Mouse (Mus musculus): ENCODE results near the gene Rock2.
A peak's percentile ranks its signal among the peaks of the same experiment; 100 is the strongest.
"Not testable (repeated sequence)": the region's sequence is repeated elsewhere in the genome, so short reads cannot be mapped to it uniquely, and the experiment has no call there.

Gene Rock2

GRCm38 (mm10) chr12:17000628-17001027 lies 105.9 kb downstream of the Rock2 start:
- no peak for DNase-seq (ENCODE audit: low read depth)

DNA sequence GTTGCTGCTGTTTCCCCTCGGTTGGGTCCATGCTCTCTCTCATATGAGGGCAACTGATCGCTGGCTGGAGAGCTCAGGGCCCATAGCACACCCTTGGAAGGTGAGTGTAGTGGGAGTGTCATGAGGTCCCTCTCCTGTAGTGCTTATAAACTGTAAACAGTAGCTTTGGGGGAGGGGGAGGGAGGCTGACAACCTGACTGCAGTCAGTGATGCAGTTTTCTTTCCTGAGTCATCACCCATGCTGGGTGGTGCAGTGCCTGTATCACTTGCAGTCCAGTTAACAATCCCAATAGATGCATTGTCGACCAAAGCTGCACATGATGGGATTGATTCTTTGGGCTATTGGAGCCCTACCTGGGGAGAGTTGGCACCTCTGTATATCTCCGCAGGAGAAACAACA lies 106.5 kb downstream of the Rock2 start:
- DNase-seq (ENCODE audit: low read depth) = no peak

GRCm38 (mm10) chr12:17009466-17009865 lies 114.8 kb downstream of the Rock2 start:
- DNase-seq (ENCODE audit: low read depth) = no peak

GRCm38 (mm10) chr12:17011100-17011870 lies 116.6 kb downstream of the Rock2 start, which contains the start of gene 2410004P03Rik:
TSS of gene 2410004P03Rik (minus strand) at chr12:17011727.
- peak; percentile 78 for DNase-seq (ENCODE audit: low read depth)

- no peak for DNase-seq (ENCODE audit: low read depth)
Measured at GRCm38 (mm10) chr12:17012067-17012899, 117.6 kb downstream of the Rock2 start.

- DNase-seq (ENCODE audit: low read depth) = no peak
Measured at GRCm38 (mm10) chr12:17015711-17016110, 121.0 kb downstream of the Rock2 start.

DNA sequence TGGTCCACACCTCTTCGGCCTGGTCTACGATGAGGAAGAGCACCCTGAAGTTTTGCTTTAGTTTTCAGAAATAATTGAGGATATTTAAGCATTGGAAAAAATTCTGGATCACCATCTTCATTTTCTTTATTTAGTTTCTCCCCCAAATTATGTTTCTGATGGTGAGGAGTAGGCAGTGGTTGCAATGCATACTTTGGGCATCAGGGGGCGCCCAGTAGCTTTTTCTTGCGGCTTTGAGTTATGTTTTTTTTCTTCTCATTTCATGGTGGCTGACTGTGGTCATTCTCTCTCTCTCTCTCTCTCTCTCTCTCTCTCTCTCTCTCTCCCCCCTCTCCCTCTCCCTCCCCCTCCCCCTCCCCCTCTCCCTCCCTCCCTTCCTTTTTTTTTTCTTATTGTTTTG lies 123.8 kb downstream of the Rock2 start:
- no peak for DNase-seq (ENCODE audit: low read depth)

DNA sequence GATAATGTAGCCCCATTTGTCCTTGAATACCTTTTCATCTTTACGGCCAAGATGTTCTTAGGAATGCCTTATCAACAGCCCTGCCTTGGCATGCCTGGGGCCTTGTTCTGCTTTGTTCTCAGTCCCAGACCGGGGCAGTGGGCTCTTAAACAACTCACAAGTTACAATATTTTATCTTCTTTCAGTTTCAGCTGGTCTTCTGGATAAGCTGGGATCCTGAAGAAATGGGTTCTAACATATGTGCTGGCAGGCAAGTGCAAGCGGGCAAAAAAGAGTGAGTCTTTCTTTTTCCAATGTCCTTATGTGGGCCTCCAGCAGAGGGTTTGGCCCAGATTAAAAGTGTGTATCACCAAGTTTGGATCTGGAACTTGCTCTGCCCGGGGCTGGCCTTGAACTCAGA lies 126.4 kb downstream of the Rock2 start:
- not testable (repeated sequence) for DNase-seq (ENCODE audit: low read depth)

- DNase-seq (ENCODE audit: low read depth) = no peak
Measured at GRCm38 (mm10) chr12:17022145-17022544, 127.5 kb downstream of the Rock2 start.

DNA sequence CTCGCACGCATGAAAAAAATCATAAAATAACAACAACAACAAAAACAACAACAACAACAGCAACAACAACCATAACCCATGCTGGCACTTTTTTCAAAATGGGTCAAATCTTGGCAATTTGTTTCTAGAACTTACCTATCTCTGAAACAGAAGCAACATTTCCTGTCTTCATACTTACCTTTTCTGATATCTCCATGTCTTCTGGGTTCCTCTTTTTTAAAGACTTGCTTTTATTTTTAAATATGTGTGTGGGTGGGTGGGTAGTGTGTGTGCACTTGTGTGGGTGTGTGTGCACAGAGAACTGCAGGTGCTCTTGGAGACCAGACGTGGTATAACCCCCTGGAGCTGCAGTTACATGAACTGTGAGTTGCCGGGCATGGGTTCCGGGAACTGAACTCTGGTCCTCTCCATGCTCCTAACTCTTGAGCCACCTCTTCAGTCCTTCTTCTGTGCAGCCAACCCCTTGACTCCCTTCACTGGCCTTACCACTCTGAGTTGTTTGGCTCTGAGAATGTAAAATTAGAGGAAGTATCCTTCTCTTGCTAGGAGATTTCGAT lies 129.9 kb downstream of the Rock2 start:
- DNase-seq (ENCODE audit: low read depth) = no peak

- peak; percentile 70 for DNase-seq (ENCODE audit: low read depth)
Measured at GRCm38 (mm10) chr12:17032694-17033463, 138.2 kb downstream of the Rock2 start.

DNA sequence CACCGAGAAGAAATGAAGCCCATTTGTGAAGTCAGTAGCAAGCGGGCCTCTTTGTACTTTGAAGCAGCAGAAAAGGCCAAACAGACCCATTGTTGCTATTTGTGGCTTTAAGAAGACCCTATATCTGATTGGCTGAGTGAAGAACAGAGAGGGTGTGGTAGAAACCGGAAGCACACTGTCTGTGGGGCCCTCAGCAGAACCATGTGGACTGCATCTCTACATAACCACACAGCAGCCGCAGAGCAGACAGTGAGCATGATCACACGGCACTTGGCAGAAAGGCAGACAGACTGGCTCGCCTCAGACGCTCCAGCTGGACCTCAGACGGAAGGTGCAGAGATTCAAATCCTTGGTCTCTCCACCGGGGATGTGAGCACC lies 138.8 kb downstream of the Rock2 start:
- no peak for DNase-seq (ENCODE audit: low read depth)

- no peak for DNase-seq (ENCODE audit: low read depth)
Measured at GRCm38 (mm10) chr12:17034671-17035070, 140.0 kb downstream of the Rock2 start.

DNA sequence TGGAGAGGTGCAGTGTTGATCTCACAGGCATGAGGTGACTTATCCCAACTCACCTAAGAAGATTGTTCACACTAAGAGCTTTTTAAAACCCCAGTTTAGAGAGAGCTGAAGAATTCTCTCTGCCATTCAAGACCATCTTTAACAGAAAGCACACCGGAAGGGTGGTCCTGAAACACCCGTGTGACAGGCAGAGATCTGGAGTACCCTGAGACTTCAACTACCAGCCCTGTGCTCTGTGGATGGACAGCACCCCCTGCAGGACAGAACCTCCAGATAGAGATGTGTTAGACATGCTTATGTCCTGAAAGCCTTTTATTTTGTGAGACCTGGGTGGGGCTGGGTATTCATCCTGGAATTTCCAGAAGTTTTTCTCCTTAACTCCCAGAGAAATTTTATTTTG lies 140.4 kb downstream of the Rock2 start:
- DNase-seq (ENCODE audit: low read depth) = peak; percentile 52

DNA sequence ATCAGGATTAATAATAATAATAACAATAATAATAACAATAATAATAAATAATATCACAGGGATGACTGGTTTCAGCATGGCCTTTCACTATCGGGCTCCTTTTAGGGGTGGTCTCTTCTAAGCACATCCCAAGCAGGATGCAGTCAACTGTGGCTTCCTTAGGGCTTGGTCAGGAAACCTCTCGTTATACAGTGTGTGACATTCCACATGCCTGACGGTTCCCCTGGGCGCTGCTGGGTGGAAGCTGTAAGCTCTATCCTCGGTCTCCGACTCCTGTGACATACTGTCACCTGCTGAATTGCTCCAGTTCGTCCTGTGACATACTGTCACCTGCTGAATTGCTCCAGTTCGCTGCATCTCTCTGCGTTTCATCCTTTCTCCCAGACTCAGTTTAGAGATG lies 141.8 kb downstream of the Rock2 start:
- DNase-seq (ENCODE audit: low read depth) = no peak

GRCm38 (mm10) chr12:17037053-17037610 lies 142.4 kb downstream of the Rock2 start:
- DNase-seq (ENCODE audit: low read depth) = no peak

Data from c-Kit-positive CD71-negative TER-119-negative erythroid progenitor cells, embryonic 14.5 days (primary cell).